Mouse (Mus musculus) megakaryocyte, embryonic 14.5 days (primary cell): ENCODE results near the gene Lrcol1.

ENCODE experiments used
- FLI1 ChIP-seq: IDR thresholded peaks from 2 replicates; pipeline ENCODE4 v1.6.1; 2012; ENCODE audit warnings: low read length, inconsistent platforms, mixed read lengths
- GATA1 ChIP-seq: IDR thresholded peaks from 3 replicates; pipeline ENCODE4 v1.6.1; 2012; ENCODE audit warnings: mixed read lengths, low read length, inconsistent platforms, borderline replicate concordance

DNA sequence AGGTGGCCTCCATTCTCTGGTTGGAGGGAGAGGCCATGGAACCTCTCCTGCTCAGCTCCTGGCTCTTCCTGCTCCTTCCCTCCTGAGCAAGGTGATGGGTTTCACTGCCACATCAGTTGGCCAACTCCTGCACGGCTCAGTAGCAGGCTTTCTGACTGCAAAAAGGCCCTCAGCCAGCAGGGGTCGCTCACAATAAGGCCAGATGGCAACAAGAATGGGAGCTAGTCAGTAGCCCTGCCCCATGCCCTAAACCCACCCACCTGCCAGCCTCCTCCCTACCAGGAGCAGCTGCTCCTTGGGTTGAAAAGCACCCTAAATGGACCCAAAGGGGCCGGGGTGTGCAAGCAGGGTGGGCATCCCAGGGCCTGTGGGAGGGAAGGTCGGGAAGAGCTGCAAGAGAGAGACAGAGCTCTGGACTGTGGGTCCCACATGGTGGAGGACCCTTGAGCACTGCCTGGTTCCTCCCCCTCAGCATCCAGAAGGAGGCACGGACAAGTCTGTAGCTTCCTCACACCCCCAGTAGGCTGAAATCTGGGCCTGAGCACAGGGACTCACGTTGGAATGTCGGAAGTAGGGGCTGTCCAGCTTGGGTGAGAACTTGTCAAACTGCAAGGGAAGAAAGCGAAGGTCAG, 32.4 kb downstream of the Lrcol1 start:
- TF ChIP-seq FLI1 (no peak), GATA1 (no peak)
